Mouse (Mus musculus): ENCODE results near the gene Herpud1. TPM values are rescaled to one million over a fixed set of nuclear protein-coding genes. Genes with fewer than 3 reads are reported as not detected.

The Herpud1 gene
- polyA plus RNA-seq, 1 experiment from 2014 or later = 105 TPM

DNA sequence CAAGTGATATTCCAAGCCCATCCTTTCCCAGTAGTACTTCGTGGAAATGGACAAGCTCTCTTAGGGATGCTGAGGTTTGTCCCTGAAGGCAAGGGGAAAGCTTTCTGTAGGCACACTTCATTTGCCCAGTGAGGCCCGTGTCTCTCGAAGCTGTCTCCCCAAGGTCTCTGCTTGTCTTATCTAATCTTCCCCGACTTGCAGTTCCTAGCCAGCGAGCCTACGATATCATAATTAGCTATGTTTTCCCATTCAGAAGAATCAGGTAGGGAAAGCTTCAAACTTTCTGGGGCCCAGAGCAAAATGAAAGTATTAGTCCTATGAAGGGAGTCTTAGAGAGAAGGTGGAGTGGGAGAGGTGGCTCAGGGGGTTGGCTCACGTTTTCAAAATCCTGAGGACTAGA is 2.1 kb upstream of the Herpud1 start:
- Histone ChIP-seq H3K27me3 (ENCODE audit: control insufficient read depth, insufficient read depth, low read length) (no peaks in the 10 kb centered on the region), H3K4me2 (ENCODE audit: low read length) (no peak overlapping the region), H3K4me3 (ENCODE audit: control insufficient read depth in 1 of 2, insufficient read depth in 1 of 2, low read depth in 1 of 2, low read length in 2 of 2) (no peak overlapping the region), H3K9me3 (ENCODE audit: control insufficient read depth, low read length) (no peaks in the 10 kb centered on the region), H3K9ac (ENCODE audit: low read length) (no peak overlapping the region), H3K36me3 (ENCODE audit: control insufficient read depth, insufficient read depth, low read length) (peaks cover 1% of the 10 kb centered on the region), H3K4me1 (ENCODE audit: control insufficient read depth in 2 of 2, insufficient read depth in 2 of 2, low read length in 2 of 2) (peaks cover 2 to 16% of the 10 kb centered on the region in 2 experiments; a peak in 3 of 4 replicates), H3K27ac (replicated peaks in 1 of 2; ENCODE audit: control insufficient read depth in 1 of 2, insufficient read depth in 1 of 2, low read depth in 2 of 2, low read length in 2 of 2) (no peak overlapping the region)
- WGBS = 65% methylated on average over 7 of the region's 7 CpGs
- no peak for ATAC-seq (ENCODE audit: insufficient number of reproducible peaks, insufficient read depth, low FRiP score, low read depth)

DNA sequence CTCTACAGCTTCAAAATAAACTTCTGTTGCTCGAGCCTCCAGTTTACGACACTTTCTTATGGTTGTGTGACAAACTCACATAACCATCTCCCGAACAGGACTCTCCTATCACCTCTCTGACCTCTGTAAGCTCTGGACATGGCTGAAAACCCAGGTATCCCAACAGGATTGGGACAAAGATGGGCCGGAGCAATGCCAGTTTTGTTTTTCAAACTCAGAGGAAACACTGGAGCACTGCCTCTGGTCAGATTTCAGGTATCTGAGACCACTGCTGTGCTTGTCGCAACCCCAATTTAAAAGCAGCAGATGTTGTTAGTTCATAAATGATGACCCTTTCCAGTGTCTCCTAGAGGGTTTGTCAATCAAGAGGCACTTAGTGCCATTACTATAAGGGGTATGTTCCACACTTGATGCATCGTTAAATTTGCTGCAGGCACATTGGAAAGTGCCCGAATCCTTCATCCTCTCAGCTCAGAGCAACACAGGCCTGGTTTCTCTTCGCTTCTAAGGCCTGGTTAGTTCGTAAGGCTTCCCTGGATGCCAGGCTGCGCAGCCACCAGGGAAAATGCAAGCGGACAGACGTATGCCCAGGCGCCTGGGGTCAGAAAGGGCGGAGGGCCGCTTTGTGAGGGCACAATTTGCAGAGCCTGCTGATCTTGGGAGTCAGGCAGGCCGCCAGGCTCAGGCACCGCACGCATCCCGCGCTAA is 578 bp upstream of the Herpud1 start:
- 25% methylated on average over 20 of the region's 20 CpGs for WGBS
- H3K9me3 ChIP-seq (ENCODE audit: control insufficient read depth, low read length) = no peaks in the 10 kb centered on the region
- no peak; the same call in 1 of the 2 replicates for ATAC-seq (ENCODE audit: insufficient number of reproducible peaks, insufficient read depth, low FRiP score, low read depth)
- H3K36me3 ChIP-seq (ENCODE audit: control insufficient read depth, insufficient read depth, low read length) = peaks cover 16% of the 10 kb centered on the region
- peak overlapping the region; percentile 95 for H3K9ac ChIP-seq (ENCODE audit: low read length)
- H3K4me1 ChIP-seq (ENCODE audit: control insufficient read depth in 2 of 2, insufficient read depth in 2 of 2, low read length in 2 of 2) = peaks cover 2 to 14% of the 10 kb centered on the region in 2 experiments; a peak in 2 of 4 replicates
- no peaks in the 10 kb centered on the region for H3K27me3 ChIP-seq (ENCODE audit: control insufficient read depth, insufficient read depth, low read length)
- peak overlapping the region; percentile 60 to 68 for H3K27ac ChIP-seq (replicated peaks in 1 of 2; ENCODE audit: control insufficient read depth in 1 of 2, insufficient read depth in 1 of 2, low read depth in 2 of 2, low read length in 2 of 2)
- peak overlapping the region; percentile 78 to 90 for H3K4me3 ChIP-seq (ENCODE audit: control insufficient read depth in 1 of 2, insufficient read depth in 1 of 2, low read depth in 1 of 2, low read length in 2 of 2)
- peak overlapping the region; percentile 84 for H3K4me2 ChIP-seq (ENCODE audit: low read length)

DNA sequence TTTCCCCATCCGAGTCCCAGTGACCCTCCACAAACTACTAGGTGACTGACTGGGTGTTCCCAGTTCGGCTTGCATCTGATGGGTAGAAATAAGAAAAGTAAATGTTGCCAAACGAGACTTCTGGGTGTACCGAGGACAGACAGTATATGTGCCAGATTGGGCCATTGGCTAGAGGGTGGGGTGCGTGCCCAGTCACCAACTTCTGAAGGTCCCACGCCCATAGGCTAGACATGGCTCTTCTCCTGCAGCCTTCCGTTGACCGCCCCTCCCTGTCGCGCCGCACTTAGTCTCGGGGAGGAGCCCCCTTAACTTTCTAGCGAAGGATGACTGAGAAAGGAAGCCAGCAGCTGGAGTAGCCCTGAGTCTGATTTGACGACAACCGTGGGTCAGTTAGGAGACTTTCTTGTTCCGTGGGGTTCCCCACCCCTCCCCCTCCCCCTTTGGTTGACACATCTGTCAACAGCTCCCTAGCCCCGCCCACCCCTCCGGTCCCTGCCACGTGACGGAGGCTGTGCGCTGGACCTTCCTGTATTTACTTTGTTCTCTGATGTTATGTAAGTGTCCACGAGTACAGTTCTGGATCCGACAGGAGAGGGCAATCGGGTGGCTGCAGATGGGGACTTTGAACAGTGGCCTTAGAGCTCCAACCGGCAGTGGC is 918 bp downstream of the Herpud1 start:
- Histone ChIP-seq H3K27ac (replicated peaks in 1 of 2; ENCODE audit: control insufficient read depth in 1 of 2, insufficient read depth in 1 of 2, low read depth in 2 of 2, low read length in 2 of 2) (peak overlapping the region; percentile 91), H3K4me1 (ENCODE audit: control insufficient read depth in 2 of 2, insufficient read depth in 2 of 2, low read length in 2 of 2) (peaks cover 5 to 15% of the 10 kb centered on the region in 2 experiments; a peak in 3 of 4 replicates), H3K36me3 (ENCODE audit: control insufficient read depth, insufficient read depth, low read length) (peaks cover 31% of the 10 kb centered on the region), H3K4me2 (ENCODE audit: low read length) (peak overlapping the region; percentile 84), H3K9ac (ENCODE audit: low read length) (peak overlapping the region; percentile 95), H3K4me3 (ENCODE audit: control insufficient read depth in 1 of 2, insufficient read depth in 1 of 2, low read depth in 1 of 2, low read length in 2 of 2) (peak overlapping the region; percentile 78 to 90), H3K27me3 (ENCODE audit: control insufficient read depth, insufficient read depth, low read length) (no peaks in the 10 kb centered on the region), H3K9me3 (ENCODE audit: control insufficient read depth, low read length) (no peaks in the 10 kb centered on the region)
- WGBS = under 1% methylated on average over 25 of the region's 25 CpGs
- peak; percentile 41; the same call in 1 of the 2 replicates for ATAC-seq (ENCODE audit: insufficient number of reproducible peaks, insufficient read depth, low FRiP score, low read depth)

DNA sequence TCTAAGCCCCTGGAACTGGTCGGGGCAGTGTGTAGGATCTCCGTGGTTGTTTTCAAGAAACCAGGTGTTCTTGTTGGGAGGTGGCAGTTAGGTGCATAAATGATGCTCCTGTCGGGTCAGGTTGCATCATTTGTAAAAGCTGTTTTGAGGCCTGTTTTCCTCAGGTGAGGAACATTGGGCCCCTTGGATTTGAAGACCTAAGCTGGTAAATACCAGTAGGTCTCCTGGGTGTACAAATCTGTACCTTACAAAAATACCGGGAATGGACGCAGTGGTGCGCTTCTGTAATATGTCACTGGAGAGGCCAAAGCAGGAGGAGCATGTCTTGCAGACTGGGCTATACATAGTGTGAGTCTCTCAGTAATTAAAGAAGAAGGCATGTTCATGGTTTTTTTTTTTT is 1.5 kb downstream of the Herpud1 start:
- WGBS = 26% methylated on average over 6 of the region's 6 CpGs
- Histone ChIP-seq H3K36me3 (ENCODE audit: control insufficient read depth, insufficient read depth, low read length) (peaks cover 37% of the 10 kb centered on the region), H3K4me1 (ENCODE audit: control insufficient read depth in 2 of 2, insufficient read depth in 2 of 2, low read length in 2 of 2) (peaks cover 7 to 18% of the 10 kb centered on the region in 2 experiments; a peak in 3 of 4 replicates), H3K4me2 (ENCODE audit: low read length) (peak overlapping the region; percentile 84), H3K4me3 (ENCODE audit: control insufficient read depth in 1 of 2, insufficient read depth in 1 of 2, low read depth in 1 of 2, low read length in 2 of 2) (peak overlapping the region; percentile 78 to 90), H3K9ac (ENCODE audit: low read length) (peak overlapping the region; percentile 95), H3K27ac (replicated peaks in 1 of 2; ENCODE audit: control insufficient read depth in 1 of 2, insufficient read depth in 1 of 2, low read depth in 2 of 2, low read length in 2 of 2) (peak overlapping the region; percentile 23 to 91; a peak in 2 of 4 replicates), H3K27me3 (ENCODE audit: control insufficient read depth, insufficient read depth, low read length) (no peaks in the 10 kb centered on the region), H3K9me3 (ENCODE audit: control insufficient read depth, low read length) (no peaks in the 10 kb centered on the region)
- no peak for ATAC-seq (ENCODE audit: insufficient number of reproducible peaks, insufficient read depth, low FRiP score, low read depth)

DNA sequence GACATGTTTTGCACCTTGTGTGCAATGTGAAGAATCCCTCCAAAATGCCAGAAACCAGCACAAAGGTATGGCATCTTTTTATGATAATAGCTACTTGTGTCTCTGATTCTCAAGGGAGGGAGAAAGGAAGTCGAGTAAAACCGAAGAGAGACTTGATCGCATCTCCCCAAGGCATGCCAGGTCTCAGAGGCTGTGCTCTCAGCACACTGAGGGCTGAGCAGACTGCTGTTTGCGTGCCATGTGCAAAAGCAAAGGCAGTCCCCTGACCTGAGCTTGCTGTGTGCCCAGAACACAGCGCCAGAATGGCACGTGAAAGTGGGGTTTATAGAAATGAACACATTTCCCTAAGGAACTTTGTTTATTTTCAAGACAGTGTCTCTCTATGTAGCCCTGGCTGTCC is 3.3 kb downstream of the Herpud1 start:
- no peak for ATAC-seq (ENCODE audit: insufficient number of reproducible peaks, insufficient read depth, low FRiP score, low read depth)
- no peak overlapping the region for H3K9ac ChIP-seq (ENCODE audit: low read length)
- peaks cover 54% of the 10 kb centered on the region for H3K36me3 ChIP-seq (ENCODE audit: control insufficient read depth, insufficient read depth, low read length)
- no peak overlapping the region for H3K27ac ChIP-seq (replicated peaks in 1 of 2; ENCODE audit: control insufficient read depth in 1 of 2, insufficient read depth in 1 of 2, low read depth in 2 of 2, low read length in 2 of 2)
- H3K27me3 ChIP-seq (ENCODE audit: control insufficient read depth, insufficient read depth, low read length) = no peaks in the 10 kb centered on the region
- H3K9me3 ChIP-seq (ENCODE audit: control insufficient read depth, low read length) = no peaks in the 10 kb centered on the region
- 90% methylated on average over 6 of the region's 6 CpGs for whole genome bisulfite sequencing
- H3K4me2 ChIP-seq (ENCODE audit: low read length) = no peak overlapping the region
- no peak overlapping the region for H3K4me3 ChIP-seq (ENCODE audit: control insufficient read depth in 1 of 2, insufficient read depth in 1 of 2, low read depth in 1 of 2, low read length in 2 of 2)
- H3K4me1 ChIP-seq (ENCODE audit: control insufficient read depth in 2 of 2, insufficient read depth in 2 of 2, low read length in 2 of 2) = peaks cover 8 to 18% of the 10 kb centered on the region in 2 experiments; a peak in 3 of 4 replicates

DNA sequence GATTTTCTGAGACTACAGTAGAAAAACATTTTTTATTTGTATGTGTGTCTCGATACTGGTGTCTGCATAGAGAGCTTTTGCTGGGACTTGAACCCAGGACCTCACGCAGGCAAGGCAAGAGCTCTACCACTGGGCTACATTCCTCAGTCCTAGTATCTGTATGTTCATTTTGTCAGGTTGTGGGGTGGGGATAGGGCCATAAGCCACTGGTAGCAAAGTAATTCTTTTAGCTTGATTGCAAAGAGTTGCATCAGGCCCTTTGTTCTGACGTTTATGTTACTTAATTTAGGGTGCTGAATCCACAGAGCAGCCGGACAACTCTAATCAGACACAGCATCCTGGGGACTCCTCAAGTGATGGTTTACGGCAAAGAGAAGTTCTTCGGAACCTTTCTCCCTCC is 4.2 kb downstream of the Herpud1 start:
- no peak overlapping the region for H3K27ac ChIP-seq (replicated peaks in 1 of 2; ENCODE audit: control insufficient read depth in 1 of 2, insufficient read depth in 1 of 2, low read depth in 2 of 2, low read length in 2 of 2)
- no peak overlapping the region for H3K4me2 ChIP-seq (ENCODE audit: low read length)
- ATAC-seq (ENCODE audit: insufficient number of reproducible peaks, insufficient read depth, low FRiP score, low read depth) = no peak
- peaks cover 63% of the 10 kb centered on the region for H3K36me3 ChIP-seq (ENCODE audit: control insufficient read depth, insufficient read depth, low read length)
- H3K27me3 ChIP-seq (ENCODE audit: control insufficient read depth, insufficient read depth, low read length) = no peaks in the 10 kb centered on the region
- 89% methylated on average over 6 of the region's 6 CpGs for WGBS
- no peaks in the 10 kb centered on the region for H3K9me3 ChIP-seq (ENCODE audit: control insufficient read depth, low read length)
- peaks cover 8 to 18% of the 10 kb centered on the region in 2 experiments; a peak in 3 of 4 replicates for H3K4me1 ChIP-seq (ENCODE audit: control insufficient read depth in 2 of 2, insufficient read depth in 2 of 2, low read length in 2 of 2)
- no peak overlapping the region for H3K9ac ChIP-seq (ENCODE audit: low read length)
- H3K4me3 ChIP-seq (ENCODE audit: control insufficient read depth in 1 of 2, insufficient read depth in 1 of 2, low read depth in 1 of 2, low read length in 2 of 2) = no peak overlapping the region

DNA sequence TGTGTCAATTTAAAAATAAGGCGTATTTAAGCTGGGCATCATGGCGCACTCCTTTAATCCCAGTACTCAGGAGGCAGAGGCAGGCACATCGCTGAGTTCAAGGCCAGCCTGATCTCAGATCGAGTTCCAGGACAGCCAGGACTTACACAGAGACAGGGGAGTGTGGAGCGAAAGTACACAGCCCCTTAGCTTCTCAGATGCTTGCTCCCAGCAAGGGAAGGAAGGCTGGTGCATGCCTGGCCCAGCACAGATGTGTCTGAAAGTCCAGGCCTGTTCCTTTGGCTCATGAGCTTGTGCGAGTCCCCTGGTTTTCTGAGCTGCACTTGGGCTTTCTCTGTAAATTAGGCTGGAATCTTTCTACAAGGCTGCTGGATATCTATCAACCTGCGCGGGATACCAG is 4.7 kb downstream of the Herpud1 start:
- no peak for ATAC-seq (ENCODE audit: insufficient number of reproducible peaks, insufficient read depth, low FRiP score, low read depth)
- no peak overlapping the region for H3K4me3 ChIP-seq (ENCODE audit: control insufficient read depth in 1 of 2, insufficient read depth in 1 of 2, low read depth in 1 of 2, low read length in 2 of 2)
- no peaks in the 10 kb centered on the region for H3K27me3 ChIP-seq (ENCODE audit: control insufficient read depth, insufficient read depth, low read length)
- H3K4me1 ChIP-seq (ENCODE audit: control insufficient read depth in 2 of 2, insufficient read depth in 2 of 2, low read length in 2 of 2) = peaks cover 6 to 14% of the 10 kb centered on the region in 2 experiments; a peak in 2 of 4 replicates
- no peak overlapping the region for H3K4me2 ChIP-seq (ENCODE audit: low read length)
- 93% methylated on average over 8 of the region's 8 CpGs for WGBS
- no peaks in the 10 kb centered on the region for H3K9me3 ChIP-seq (ENCODE audit: control insufficient read depth, low read length)
- H3K27ac ChIP-seq (replicated peaks in 1 of 2; ENCODE audit: control insufficient read depth in 1 of 2, insufficient read depth in 1 of 2, low read depth in 2 of 2, low read length in 2 of 2) = no peak overlapping the region
- no peak overlapping the region for H3K9ac ChIP-seq (ENCODE audit: low read length)
- H3K36me3 ChIP-seq (ENCODE audit: control insufficient read depth, insufficient read depth, low read length) = peaks cover 68% of the 10 kb centered on the region
